ENCODE assay signal across 10 mouse cellular contexts in the genomic region with DNA sequence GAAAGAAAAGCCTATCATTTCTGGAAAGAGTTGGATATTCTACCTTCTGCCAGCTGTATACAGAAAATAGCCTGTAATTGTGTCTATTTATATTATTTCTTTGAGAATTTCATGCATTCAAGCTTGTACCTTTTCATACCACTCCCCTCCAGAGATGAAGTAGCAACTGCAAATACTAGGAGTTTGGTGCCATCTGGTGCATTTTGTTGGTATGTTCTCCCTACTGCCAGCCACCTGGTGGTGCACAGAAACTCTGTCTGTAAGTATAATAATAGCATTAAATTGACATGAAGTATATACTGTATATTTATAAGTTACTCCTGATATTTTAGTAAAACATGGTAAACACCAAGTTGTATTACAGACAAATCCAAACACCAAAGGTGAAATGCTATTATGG. TPM values are rescaled to one million over a fixed set of nuclear protein-coding genes. Genes with fewer than 3 reads are reported as not detected.
A peak's percentile ranks its signal among the peaks of the same experiment; 100 is the strongest.
DNase-seq lines count a peak whose midpoint lies in the region; ATAC-seq and TF ChIP-seq lines count a peak whose summit lies in the region.
"Had no signal": no experiment of that assay in that cellular context is flagged by ENCODE, and none has a peak within 500 bp of the region (broad histone marks: within the 10 kb centered on the region; RNA-seq: fewer than 3 reads in every experiment).

No protein-coding gene starts in this region.

- ATAC-seq in hindbrain, postnatal 0 days = no peak
- ATAC-seq in hindbrain, embryonic 13.5 days (ENCODE audit: low FRiP score) = no peak
- no peak for ATAC-seq in forebrain, embryonic 12.5 days (ENCODE audit: low FRiP score)
- no peak for ATAC-seq in midbrain, embryonic 13.5 days

- H3K4me1 ChIP-seq in hindbrain, postnatal 0 days (ENCODE audit: insufficient read depth, low read length) = no peaks in the 10 kb centered on the region
- peaks cover 3% of the 10 kb centered on the region; the same call in 1 of the 2 replicates for H3K4me1 ChIP-seq in hindbrain, embryonic 13.5 days (replicated peaks)
- peaks cover 4% of the 10 kb centered on the region; the same call in 1 of the 2 replicates for H3K4me1 ChIP-seq in forebrain, embryonic 12.5 days
- H3K4me1 ChIP-seq in midbrain, embryonic 13.5 days (replicated peaks) = no peaks in the 10 kb centered on the region
- H3K4me1 ChIP-seq: limb, embryonic 15.5 days; stomach, embryonic 15.5 days had no signal

- H3K27ac ChIP-seq in hindbrain, postnatal 0 days = no peak overlapping the region
- H3K27ac ChIP-seq in hindbrain, embryonic 13.5 days = no peak overlapping the region
- no peak overlapping the region for H3K27ac ChIP-seq in forebrain, embryonic 12.5 days
- no peak overlapping the region for H3K27ac ChIP-seq in midbrain, embryonic 13.5 days
- H3K27ac ChIP-seq: limb, embryonic 15.5 days; stomach, embryonic 15.5 days had no signal

- H3K27me3 ChIP-seq in hindbrain, postnatal 0 days (ENCODE audit: insufficient read depth, low read length) = no peaks in the 10 kb centered on the region
- H3K27me3 ChIP-seq in hindbrain, embryonic 13.5 days = no peaks in the 10 kb centered on the region
- H3K27me3 ChIP-seq in forebrain, embryonic 12.5 days = no peaks in the 10 kb centered on the region
- H3K27me3 ChIP-seq in midbrain, embryonic 13.5 days = no peaks in the 10 kb centered on the region
- H3K27me3 ChIP-seq: limb, embryonic 15.5 days; stomach, embryonic 15.5 days had no signal

- TF ChIP-seq CTCF in hindbrain, postnatal 0 days (IDR thresholded peaks at IDR 0.05; ENCODE audit: low read depth) = peak; percentile 81

- no peak overlapping the region for H3K9ac ChIP-seq in hindbrain, postnatal 0 days (replicated peaks; ENCODE audit: low read length)
- no peak overlapping the region for H3K9ac ChIP-seq in hindbrain, embryonic 13.5 days
- no peak overlapping the region for H3K9ac ChIP-seq in forebrain, embryonic 12.5 days
- no peak overlapping the region for H3K9ac ChIP-seq in midbrain, embryonic 13.5 days (replicated peaks)
- H3K9ac ChIP-seq: limb, embryonic 15.5 days; stomach, embryonic 15.5 days had no signal

- H3K36me3 ChIP-seq in hindbrain, postnatal 0 days (ENCODE audit: insufficient read depth, low read length) = no peaks in the 10 kb centered on the region
- H3K36me3 ChIP-seq in hindbrain, embryonic 13.5 days = no peaks in the 10 kb centered on the region
- H3K36me3 ChIP-seq in forebrain, embryonic 12.5 days (replicated peaks) = no peaks in the 10 kb centered on the region
- no peaks in the 10 kb centered on the region for H3K36me3 ChIP-seq in midbrain, embryonic 13.5 days
- H3K36me3 ChIP-seq: limb, embryonic 15.5 days; stomach, embryonic 15.5 days had no signal

- DNase-seq in hindbrain, postnatal 0 days (ENCODE audit: low spot score) = peak; percentile 71
- peak; percentile 9 to 19 for DNase-seq in urinary bladder, postnatal 36 days (ENCODE audit: low spot score in 2 of 2)
- no peak for DNase-seq in urinary bladder, postnatal 25 days (ENCODE audit: low spot score)
- DNase-seq in embryo, embryonic 10 days (ENCODE audit: low spot score) = peak; percentile 46
- DNase-seq in lung, postnatal 25 days (ENCODE audit: low spot score) = peak; percentile 48

- no peak overlapping the region for H3K4me2 ChIP-seq in hindbrain, postnatal 0 days (ENCODE audit: low read depth, low read length)
- H3K4me2 ChIP-seq in hindbrain, embryonic 13.5 days = no peak overlapping the region
- no peak overlapping the region for H3K4me2 ChIP-seq in forebrain, embryonic 12.5 days
- H3K4me2 ChIP-seq in midbrain, embryonic 13.5 days (replicated peaks) = no peak overlapping the region
- H3K4me2 ChIP-seq: limb, embryonic 15.5 days; stomach, embryonic 15.5 days had no signal

- H3K4me3 ChIP-seq in hindbrain, postnatal 0 days (ENCODE audit: low read length) = no peak overlapping the region
- H3K4me3 ChIP-seq in hindbrain, embryonic 13.5 days = no peak overlapping the region
- no peak overlapping the region for H3K4me3 ChIP-seq in forebrain, embryonic 12.5 days (replicated peaks)
- H3K4me3 ChIP-seq in midbrain, embryonic 13.5 days (replicated peaks) = no peak overlapping the region
- H3K4me3 ChIP-seq: limb, embryonic 15.5 days; stomach, embryonic 15.5 days had no signal

- H3K9me3 ChIP-seq in hindbrain, postnatal 0 days (ENCODE audit: low read length) = no peaks in the 10 kb centered on the region
- H3K9me3 ChIP-seq in hindbrain, embryonic 13.5 days = no peaks in the 10 kb centered on the region
- H3K9me3 ChIP-seq in forebrain, embryonic 12.5 days = no peaks in the 10 kb centered on the region
- H3K9me3 ChIP-seq in midbrain, embryonic 13.5 days = no peaks in the 10 kb centered on the region
- H3K9me3 ChIP-seq: limb, embryonic 15.5 days; stomach, embryonic 15.5 days had no signal

RNA-seq across cellular contexts. Expression of gene Rnf17, which starts 4.4 kb away (rescaled TPM):
- total RNA-seq in hindbrain, postnatal 0 days (2014; rRNA removed) = 0.29 TPM in 1 of 2 replicates, not detected in the other
- 0.88 and 1.0 TPM in 2 replicates for polyA plus RNA-seq in hindbrain, postnatal 0 days (2015; fragmentation: Nextera tagmentation; extraction: Ambion mirVana)
- 1.3 and 1.5 TPM in 2 replicates for polyA plus RNA-seq in hindbrain, embryonic 13.5 days (2015; fragmentation: Nextera tagmentation; extraction: Ambion mirVana)
- polyA plus RNA-seq in forebrain, embryonic 12.5 days (2016; fragmentation: Nextera tagmentation; extraction: Ambion mirVana) = 0.93 and 1.1 TPM in 2 replicates
- 1.3 and 1.7 TPM in 2 replicates for polyA plus RNA-seq in midbrain, embryonic 13.5 days (2015; fragmentation: Nextera tagmentation; extraction: Ambion mirVana)

RNA-seq across cellular contexts. Expression of gene Atp12a, which starts 33.1 kb away (rescaled TPM):
- total RNA-seq in hindbrain, postnatal 0 days (2014; rRNA removed) = 0.18 and 0.68 TPM in 2 replicates
- 0.26 and 0.48 TPM in 2 replicates for polyA plus RNA-seq in hindbrain, postnatal 0 days (2015; fragmentation: Nextera tagmentation; extraction: Ambion mirVana)
- polyA plus RNA-seq in hindbrain, embryonic 13.5 days (2015; fragmentation: Nextera tagmentation; extraction: Ambion mirVana) = 0.09 TPM in 2 replicates
- polyA plus RNA-seq in forebrain, embryonic 12.5 days (2016; fragmentation: Nextera tagmentation; extraction: Ambion mirVana) = 0.06 and 0.10 TPM in 2 replicates
- polyA plus RNA-seq in midbrain, embryonic 13.5 days (2015; fragmentation: Nextera tagmentation; extraction: Ambion mirVana) = 0.05 TPM in 1 of 2 replicates, not detected in the other
